Mouse (Mus musculus): ENCODE results near the gene Popdc3. TPM values are rescaled to one million over a fixed set of nuclear protein-coding genes. Genes with fewer than 3 reads are reported as not detected.
"Not testable (repeated sequence)": the region's sequence is repeated elsewhere in the genome, so short reads cannot be mapped to it uniquely, and the experiment has no call there.

The Popdc3 gene
- total RNA-seq, 1 experiment from 2014 or later, result not detected

DNA sequence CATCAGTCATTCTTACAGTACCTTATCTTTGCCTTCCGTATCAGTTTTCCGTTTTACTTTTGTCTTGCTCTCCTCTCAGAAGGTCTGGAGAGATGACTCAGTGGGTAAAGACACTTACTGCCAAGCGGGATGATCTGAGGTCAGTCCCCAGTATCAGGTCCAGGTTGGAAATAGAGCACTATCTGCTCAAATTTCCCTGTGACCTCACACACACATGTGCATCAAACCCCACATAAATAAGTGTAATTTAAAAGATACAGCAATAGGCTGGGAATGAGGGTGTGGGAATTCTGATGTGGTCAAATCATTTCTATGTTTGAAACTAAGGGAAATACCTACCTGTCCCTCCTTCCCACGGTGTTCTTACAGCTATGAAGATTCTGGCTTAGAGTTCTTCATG is 121.6 kb downstream of the Popdc3 start:
- ATAC-seq (ENCODE audit: extremely low read depth, insufficient number of reproducible peaks, low FRiP score, poor library complexity, severe bottlenecking), result no peak

DNA sequence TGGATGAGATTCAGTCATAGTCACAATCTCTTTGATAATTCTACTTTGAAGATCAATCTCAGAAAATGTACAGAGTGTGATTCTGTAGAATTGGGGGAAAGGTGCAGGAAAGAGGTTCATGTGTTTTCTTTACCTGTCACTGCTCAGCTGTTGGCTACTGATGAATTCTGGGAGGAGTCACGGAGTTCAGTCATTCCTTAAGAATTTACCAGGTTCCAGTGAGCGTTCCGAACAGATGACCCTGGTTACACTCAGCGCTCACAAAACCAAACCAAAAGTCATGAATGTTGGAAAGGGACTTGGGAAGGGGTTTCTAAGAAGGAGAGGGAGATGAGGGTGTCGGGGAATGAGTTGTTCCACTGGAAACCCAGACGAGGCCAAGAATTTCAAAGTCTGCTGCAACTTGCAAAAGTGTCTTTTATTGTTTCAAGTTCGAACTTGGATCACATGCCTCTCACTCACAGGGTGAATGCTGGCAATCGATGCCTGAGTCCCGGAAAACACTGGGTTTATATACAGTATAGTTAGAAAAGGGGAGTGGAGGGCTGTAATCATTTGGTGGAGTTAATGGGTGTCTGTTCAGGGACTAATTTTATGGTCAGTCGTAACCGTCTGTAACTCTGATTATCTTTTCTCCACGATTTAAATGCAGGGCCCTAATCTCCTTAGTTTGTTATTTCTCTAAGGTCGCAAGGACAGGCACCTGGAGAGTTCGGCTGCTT is 125.6 kb downstream of the Popdc3 start:
- ATAC-seq (ENCODE audit: extremely low read depth, insufficient number of reproducible peaks, low FRiP score, poor library complexity, severe bottlenecking), result no peak

DNA sequence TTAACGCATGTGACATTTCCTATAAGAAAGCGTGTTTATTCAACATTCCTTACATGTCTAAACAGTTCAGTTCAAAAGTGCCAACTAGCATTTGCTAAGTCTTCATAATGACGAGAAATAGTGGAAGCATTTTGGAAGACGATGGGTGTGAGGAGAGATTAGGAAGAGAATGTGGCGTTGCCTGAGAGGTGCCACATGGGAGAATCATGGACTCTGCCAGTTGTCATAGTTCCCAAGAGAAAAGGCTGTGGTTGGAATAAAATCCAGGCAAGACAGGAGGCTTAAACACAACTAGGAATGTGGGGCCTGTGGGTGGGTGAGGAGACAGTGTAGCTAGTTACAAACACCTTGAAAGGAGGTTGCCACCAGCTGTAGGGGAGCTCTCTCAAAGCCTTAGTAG is 127.3 kb downstream of the Popdc3 start:
- no peak for ATAC-seq (ENCODE audit: extremely low read depth, insufficient number of reproducible peaks, low FRiP score, poor library complexity, severe bottlenecking)

DNA sequence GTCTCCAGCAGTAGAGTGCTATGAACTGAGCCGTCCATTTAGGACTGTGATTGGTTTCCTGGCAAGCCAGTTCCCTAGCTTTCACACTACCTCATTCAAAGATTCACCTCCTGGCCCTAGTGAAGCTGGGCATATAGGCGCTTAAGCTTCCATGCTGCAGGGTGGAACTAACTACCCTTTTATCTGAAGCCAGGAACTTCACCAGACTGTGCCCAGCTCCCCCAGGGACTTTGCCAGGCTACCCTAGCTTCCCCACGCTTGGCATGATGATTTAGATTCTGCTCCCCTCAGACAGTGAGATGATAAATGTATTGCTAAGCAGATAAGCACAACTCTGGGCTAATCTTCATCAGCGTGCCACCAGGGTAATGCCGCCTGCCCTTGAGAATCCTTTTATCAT is 133.2 kb downstream of the Popdc3 start:
- no peak for ATAC-seq (ENCODE audit: extremely low read depth, insufficient number of reproducible peaks, low FRiP score, poor library complexity, severe bottlenecking)

DNA sequence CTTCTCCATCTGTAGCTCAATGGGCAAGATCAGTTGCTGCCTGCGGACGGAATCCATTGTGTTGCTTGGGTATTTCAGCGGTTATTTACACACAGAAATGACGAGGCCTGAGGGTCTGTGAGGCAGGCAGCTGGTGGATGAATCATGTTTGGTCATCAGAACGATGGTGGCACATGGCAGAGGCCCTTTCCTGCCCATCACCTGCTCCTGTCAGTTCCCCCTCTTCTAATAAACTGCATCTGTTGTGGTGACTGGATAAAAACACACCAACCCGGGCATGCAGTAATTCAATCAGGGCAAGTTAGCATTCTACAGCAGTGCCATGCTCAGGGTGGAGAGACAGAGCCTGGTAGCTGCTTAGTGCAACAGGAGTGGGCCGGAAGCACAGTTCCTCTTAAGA is 133.7 kb downstream of the Popdc3 start:
- ATAC-seq (ENCODE audit: extremely low read depth, insufficient number of reproducible peaks, low FRiP score, poor library complexity, severe bottlenecking), result no peak

DNA sequence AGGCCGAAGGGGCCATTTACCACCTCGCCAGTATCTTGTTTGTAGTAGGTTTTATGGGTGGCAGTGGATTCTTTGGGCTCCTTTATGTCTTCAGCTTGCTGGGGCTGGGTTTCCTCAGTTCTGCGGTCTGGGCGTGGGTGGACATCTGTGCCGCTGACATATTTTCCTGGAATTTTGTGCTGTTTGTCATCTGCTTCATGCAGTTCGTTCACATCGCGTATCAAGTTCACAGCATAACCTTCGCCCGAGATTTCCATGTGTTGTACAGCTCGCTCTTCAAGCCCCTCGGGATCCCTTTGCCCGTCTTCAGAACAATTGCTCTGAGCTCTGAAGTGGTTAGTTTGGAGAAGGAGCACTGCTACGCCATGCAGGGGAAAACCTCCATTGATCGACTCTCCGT is 137.0 kb downstream of the Popdc3 start:
- no peak for ATAC-seq (ENCODE audit: extremely low read depth, insufficient number of reproducible peaks, low FRiP score, poor library complexity, severe bottlenecking)

DNA sequence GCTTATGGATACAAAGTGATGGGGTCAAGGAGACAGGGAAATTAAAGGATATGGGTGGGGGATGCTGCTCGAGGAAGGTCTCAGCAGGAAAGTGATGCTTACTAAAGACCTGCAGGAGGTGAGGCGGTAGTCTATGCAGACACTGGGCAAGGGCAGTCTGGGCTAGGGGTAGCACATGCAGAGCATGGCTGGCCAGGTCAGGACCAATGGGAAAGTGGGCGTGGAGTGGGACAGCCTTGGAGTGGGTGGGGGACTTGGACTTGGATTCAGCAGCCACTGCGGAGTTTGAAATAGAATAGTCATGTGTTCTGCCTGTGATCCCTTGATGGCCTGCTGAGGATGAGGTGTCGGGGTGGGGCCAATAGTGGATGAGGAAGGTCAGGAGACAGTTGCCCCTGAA is 141.0 kb downstream of the Popdc3 start:
- no peak for ATAC-seq (ENCODE audit: extremely low read depth, insufficient number of reproducible peaks, low FRiP score, poor library complexity, severe bottlenecking)

DNA sequence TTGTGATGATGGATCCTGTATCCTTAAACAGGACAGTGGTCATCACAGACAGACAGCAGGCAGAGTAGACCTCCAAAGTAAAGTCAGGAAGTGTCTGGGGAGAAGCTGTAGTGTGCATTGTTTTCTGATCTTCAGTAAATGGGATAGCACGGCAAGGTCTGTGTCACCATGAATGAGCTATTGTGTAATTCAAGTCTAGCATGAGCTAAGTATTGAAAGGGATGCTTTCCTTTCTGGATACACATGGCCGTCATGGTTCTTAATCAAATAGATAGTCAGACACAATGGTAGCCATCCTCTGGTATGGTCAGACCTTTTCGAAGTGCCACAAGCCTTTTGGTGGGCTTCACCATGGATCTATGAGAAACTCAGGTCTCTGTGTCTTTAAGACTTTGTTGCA is 142.4 kb downstream of the Popdc3 start:
- no peak for ATAC-seq (ENCODE audit: extremely low read depth, insufficient number of reproducible peaks, low FRiP score, poor library complexity, severe bottlenecking)

DNA sequence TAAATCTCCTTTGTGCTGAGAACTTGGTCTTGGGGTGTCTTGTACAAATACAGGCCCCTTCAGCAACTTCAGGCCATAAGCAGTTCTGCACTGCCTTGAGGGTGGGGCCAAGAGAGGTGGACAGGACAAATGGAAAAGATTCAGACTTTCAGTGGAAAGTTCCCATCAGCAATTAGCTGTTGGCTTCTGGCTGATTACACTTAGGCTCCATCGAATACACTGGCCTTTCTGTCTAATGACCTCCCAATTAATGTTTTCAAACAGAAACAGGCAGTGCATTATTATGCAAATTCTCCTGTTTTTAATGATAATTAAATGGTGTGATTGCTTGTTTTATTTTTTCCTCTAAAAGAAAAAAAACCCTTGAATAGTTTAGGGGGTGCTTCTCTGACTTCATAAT is 146.3 kb downstream of the Popdc3 start:
- ATAC-seq (ENCODE audit: extremely low read depth, insufficient number of reproducible peaks, low FRiP score, poor library complexity, severe bottlenecking), result no peak

DNA sequence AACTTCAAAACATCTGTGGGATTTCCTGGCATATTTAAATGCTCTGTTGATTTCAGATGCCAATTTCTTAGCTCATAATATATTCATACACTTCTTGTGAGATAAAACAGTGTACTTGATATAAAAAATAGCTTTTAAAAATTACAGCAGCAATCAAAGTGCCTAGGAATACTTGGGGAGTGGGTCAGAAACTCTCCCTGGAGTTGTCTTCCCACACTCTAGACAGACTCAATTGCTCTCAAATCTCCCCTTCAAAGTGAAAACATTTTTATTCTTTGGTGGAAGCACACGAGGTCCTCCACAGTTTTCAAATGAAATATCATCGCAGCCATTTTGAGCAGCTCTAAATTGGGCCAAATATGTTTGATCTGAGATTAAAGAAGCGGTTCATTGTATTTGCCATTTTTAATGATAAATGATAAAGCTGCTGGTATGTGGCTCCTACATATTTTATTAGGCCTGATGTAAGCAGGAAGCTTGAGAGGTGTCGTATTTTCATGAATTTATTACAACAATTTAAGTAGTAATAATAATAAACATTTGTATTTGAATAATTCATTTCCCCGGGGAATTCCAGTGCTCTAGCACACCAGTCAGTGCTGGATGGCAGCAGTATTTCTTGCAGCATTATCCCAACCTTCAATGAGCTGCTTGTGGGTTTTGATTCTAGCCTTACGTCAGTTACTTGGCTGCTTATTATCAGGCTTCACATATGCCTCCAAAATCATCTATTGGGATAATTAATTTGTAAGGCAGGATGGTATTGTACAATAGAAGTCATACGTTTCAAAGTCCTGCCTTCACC is 150.5 kb downstream of the Popdc3 start:
- ATAC-seq (ENCODE audit: extremely low read depth, insufficient number of reproducible peaks, low FRiP score, poor library complexity, severe bottlenecking), result no peak

DNA sequence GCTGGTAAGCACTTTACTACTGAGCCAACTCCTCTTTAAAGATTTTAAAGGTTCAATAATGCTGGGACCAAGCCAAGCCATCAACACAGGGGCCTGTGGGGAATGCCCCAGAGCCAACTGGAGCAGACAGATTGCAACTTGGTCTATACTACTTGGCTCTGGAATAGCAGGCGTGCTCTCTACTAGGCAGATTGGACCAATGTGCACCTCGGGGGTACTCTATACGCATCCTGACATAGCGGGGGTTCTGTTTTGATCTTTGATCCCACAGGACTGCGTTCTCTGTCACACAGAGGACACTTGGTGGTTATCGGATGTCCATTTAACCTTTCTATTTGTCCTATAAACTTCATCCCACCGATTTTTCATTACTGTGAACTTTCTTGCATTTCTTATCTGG is 157.0 kb downstream of the Popdc3 start:
- no peak for ATAC-seq (ENCODE audit: extremely low read depth, insufficient number of reproducible peaks, low FRiP score, poor library complexity, severe bottlenecking)

DNA sequence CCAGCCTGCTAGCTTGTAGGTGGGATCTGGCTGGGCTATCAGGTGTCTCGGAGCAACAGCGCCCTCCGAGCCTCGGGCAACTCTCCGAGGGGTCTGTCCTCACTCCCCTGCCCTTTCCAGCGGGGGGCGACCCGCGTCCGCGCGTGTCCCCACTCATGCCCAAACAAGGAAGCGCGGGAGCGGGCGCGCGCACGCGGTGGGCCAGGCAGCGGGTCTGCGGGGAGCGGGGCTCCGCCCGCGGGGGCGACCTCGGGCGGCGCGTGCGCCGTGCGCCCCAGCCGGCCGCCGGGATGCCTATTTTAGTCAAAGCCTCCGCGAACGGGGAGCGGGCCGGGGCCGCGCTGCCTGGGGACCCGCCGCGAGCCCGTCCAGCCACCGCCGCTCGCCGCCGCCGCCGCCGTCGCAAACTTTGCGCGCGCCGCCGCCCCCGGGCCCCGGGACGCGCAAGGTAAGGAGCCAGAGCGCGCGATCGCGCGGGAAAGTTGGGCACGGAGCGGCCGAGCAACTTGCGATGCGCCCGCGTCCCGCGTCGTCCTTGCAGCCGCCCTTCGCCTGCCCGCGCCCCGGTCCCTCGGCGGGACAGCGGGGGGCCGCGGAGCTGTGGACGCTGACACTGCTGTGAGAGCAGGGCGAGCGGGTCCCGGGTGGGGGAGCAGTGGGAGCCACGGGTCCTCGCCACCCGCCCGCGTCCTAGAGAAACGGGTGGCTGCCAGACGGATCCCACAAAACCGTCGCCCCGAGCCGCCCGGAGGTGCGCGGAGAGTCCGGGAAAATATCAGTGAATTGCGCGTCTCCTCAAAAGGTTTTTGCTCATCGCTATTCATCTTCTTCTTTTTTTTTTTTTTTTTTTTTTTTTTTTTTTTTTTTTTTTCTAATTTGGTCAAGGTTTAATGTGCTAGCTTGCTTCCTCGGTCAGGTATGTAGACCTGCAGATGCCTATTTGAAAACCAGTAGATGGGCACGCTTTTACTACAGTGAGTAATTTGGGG is 157.8 kb downstream of the Popdc3 start, which contains the start of gene Bves:
Gene Bves, plus strand, starts transcription at position 339 of the 989 bp plus-strand sequence.
- no peak for ATAC-seq (ENCODE audit: extremely low read depth, insufficient number of reproducible peaks, low FRiP score, poor library complexity, severe bottlenecking)

DNA sequence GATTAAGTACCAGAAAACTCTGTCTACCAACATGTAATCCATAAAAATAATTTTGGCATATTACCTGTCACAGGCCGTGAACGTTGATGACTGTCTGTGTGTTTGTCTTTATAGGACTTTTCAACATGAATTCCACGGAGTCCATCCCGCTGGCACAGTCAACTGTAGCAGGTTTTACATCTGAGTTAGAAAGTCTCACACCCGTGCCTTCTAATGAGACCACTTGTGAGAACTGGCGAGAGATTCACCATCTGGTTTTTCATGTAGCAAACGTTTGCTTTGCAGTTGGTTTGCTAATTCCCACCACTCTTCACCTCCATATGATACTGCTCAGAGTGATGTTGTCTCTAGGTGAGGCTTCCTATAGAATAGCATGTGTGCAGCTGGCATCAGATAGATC is 161.2 kb downstream of the Popdc3 start:
- ATAC-seq (ENCODE audit: extremely low read depth, insufficient number of reproducible peaks, low FRiP score, poor library complexity, severe bottlenecking), result no peak

DNA sequence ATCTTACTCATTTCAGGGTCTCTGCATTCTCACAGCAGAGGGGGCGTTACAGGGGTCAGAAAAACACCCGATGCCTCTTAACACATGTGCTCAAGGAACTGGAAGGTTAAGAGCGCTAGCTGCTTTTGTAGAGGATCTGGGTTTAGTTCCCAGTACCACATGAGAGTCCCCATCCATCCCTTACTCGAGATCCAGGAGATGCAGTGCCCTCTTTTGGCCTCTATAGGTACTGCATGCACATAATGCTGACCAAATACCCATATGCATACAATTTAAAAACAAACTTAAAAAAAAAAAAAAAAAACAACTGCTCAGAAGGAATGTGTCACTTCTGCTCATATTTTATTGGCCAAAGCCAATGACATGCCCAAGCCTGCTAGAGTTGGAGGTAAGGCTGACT is 166.5 kb downstream of the Popdc3 start:
- ATAC-seq (ENCODE audit: extremely low read depth, insufficient number of reproducible peaks, low FRiP score, poor library complexity, severe bottlenecking), result no peak

DNA sequence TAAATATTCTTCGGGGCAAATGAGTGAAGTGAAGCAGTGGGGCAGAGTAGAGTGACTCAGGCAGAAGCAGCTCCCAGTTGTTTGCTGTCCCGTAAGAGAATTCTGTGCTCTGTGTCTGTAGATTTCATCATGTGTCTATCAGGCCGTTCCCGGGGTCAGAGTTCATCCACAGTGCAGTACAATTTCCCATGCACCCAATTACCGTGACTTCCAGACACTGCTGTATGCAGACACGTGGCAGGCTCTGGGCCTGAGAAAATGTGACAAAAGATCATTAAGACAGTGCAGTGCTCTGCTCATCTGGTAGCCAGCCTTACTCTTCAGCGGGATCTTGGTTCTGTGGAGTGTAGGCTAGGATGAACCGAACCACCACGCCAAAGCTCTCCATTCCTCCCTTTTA is 167.3 kb downstream of the Popdc3 start:
- no peak for ATAC-seq (ENCODE audit: extremely low read depth, insufficient number of reproducible peaks, low FRiP score, poor library complexity, severe bottlenecking)

DNA sequence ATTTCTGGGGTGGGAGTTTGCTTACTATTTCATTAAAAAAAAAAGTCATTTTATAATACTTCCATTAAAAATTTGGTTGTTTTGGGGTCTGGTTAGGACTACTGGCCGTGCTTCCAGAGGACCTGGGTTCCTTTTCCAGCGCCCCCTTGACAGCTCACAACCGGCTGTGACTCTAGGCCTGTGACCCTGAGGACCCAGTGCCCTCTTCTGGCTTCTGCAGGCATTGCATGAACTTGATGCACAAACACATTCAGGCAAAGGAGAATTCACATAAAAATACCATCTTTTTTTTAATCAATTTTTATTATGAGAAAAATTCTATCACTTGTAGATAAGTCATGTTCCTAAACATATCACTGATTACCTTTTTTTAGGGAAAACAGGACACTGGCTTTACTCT is 170.2 kb downstream of the Popdc3 start:
- ATAC-seq (ENCODE audit: extremely low read depth, insufficient number of reproducible peaks, low FRiP score, poor library complexity, severe bottlenecking), result not testable (repeated sequence)

DNA sequence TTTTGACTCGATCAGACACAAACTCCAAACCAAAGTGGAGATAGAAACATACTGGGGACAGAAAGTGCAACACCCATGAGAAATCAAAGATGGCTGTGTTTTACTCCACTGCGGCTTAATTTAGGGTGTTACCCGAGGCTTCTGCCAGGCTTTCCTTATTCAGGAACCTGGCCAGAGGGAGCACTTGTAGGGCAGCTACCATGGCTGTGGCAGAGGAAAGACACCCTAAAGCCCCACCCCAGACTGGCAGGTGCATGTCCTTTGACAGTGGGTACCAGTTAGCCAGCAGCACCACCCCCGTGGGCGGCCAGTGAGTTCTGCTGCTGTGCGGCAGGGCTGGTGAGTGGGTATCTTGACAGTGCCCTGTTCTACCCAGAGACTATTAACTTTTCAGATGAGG is 178.2 kb downstream of the Popdc3 start:
- ATAC-seq (ENCODE audit: extremely low read depth, insufficient number of reproducible peaks, low FRiP score, poor library complexity, severe bottlenecking), result no peak

DNA sequence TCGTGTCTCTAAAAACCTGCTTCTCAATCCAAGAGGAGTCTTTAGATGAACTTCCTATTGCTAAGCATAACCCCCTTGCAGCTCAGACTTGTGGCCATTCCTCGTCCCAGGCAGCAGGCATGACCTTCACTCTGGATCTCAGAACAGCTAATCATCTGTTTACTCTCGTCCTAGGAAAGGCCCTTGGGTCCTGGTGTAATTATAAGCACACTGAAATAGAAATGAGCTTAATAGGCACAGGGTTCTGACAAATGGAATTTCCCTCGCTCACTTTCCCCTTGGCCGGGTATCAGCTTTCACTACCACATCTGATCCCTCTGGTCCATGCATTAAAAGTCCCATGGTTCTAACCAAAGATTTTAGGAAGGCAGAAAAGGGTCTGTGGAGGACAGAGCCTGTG is 185.5 kb downstream of the Popdc3 start:
- ATAC-seq (ENCODE audit: extremely low read depth, insufficient number of reproducible peaks, low FRiP score, poor library complexity, severe bottlenecking), result no peak

DNA sequence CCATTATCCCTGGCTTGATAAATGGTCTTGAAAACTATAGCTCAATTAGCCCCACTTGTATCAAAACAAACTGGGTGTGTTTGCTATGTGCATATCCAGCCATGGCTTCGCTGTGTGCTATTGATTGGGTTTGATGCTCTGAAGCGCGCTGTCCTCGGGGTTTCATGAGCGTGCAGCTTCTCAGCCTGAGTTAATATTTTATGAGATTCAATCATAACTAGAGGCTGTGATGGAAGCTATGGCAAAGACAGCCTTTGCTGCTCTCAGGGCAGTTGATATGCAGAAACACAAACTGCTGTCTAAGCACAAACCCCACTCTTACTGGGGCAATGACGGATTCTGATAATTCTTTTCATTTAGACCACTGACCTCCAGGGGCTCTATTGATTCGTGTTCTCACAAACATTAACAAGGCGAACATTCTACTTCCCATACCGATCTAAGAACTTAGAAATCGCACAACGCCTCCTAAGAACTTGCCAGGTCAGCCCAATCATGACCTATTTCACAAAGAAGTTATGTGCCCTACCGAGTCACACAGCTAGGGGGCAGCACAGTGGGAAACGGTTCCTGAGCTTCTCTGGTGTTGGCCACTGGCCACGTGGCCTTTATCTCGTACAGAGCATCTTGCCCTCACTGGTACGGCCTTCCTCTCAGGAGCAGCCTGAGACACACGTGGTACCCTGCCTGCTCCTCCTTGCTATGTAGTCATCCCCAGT is 189.2 kb downstream of the Popdc3 start:
- no peak for ATAC-seq (ENCODE audit: extremely low read depth, insufficient number of reproducible peaks, low FRiP score, poor library complexity, severe bottlenecking)
